Mouse (Mus musculus): ENCODE results near the gene Slc35e2. TPM values are rescaled to one million over a fixed set of nuclear protein-coding genes. Genes with fewer than 3 reads are reported as not detected.
A peak's percentile ranks its signal among the peaks of the same experiment; 100 is the strongest.

Slc35e2 gene
- polyA plus RNA-seq, 1 experiment from 2014 or later = 16.4 TPM

GRCm38 (mm10) chr4:155598536-155598935 is 2.7 kb upstream of the Slc35e2 start:
- Histone ChIP-seq H3K4me2 (ENCODE audit: low read depth, severe bottlenecking) (no peak overlapping the region), H3K9me3 (ENCODE audit: control insufficient read depth, low read length) (no peaks in the 10 kb centered on the region), H3K27ac (replicated peaks; ENCODE audit: low read depth, low read length) (no peak overlapping the region), H3K4me3 (ENCODE audit: low read depth, low read length) (no peak overlapping the region), H3K4me1 (ENCODE audit: control insufficient read depth, insufficient read depth, low read length) (peaks cover 7% of the 10 kb centered on the region), H3K27me3 (ENCODE audit: control insufficient read depth, insufficient read depth, low read length) (no peaks in the 10 kb centered on the region), H3K9ac (ENCODE audit: low read length) (no peak overlapping the region), H3K36me3 (ENCODE audit: control insufficient read depth, insufficient read depth, low read length) (no peaks in the 10 kb centered on the region)
- DNase-seq (ENCODE audit: low spot score) (no peak), ATAC-seq (ENCODE audit: insufficient number of reproducible peaks, low FRiP score, low TSS enrichment, low read depth) (no peak)
- 27% methylated on average over 13 of the region's 20 CpGs for WGBS

GRCm38 (mm10) chr4:155599901-155600825 is 1.1 kb upstream of the Slc35e2 start:
- Histone ChIP-seq H3K27ac (replicated peaks; ENCODE audit: low read depth, low read length) (peak overlapping the region; percentile 99; the same call in 1 of the 2 replicates), H3K4me1 (ENCODE audit: control insufficient read depth, insufficient read depth, low read length) (peaks cover 7% of the 10 kb centered on the region), H3K9me3 (ENCODE audit: control insufficient read depth, low read length) (no peaks in the 10 kb centered on the region), H3K9ac (ENCODE audit: low read length) (peak overlapping the region; percentile 61; the same call in 1 of the 2 replicates), H3K36me3 (ENCODE audit: control insufficient read depth, insufficient read depth, low read length) (no peaks in the 10 kb centered on the region), H3K4me3 (ENCODE audit: low read depth, low read length) (peak overlapping the region; percentile 92), H3K27me3 (ENCODE audit: control insufficient read depth, insufficient read depth, low read length) (no peaks in the 10 kb centered on the region), H3K4me2 (ENCODE audit: low read depth, severe bottlenecking) (peak overlapping the region; percentile 93; the same call in 1 of the 2 replicates)
- DNase-seq (ENCODE audit: low spot score) (no peak), ATAC-seq (ENCODE audit: insufficient number of reproducible peaks, low FRiP score, low TSS enrichment, low read depth) (no peak)
- 91% methylated on average over 10 of the region's 11 CpGs for WGBS

DNA sequence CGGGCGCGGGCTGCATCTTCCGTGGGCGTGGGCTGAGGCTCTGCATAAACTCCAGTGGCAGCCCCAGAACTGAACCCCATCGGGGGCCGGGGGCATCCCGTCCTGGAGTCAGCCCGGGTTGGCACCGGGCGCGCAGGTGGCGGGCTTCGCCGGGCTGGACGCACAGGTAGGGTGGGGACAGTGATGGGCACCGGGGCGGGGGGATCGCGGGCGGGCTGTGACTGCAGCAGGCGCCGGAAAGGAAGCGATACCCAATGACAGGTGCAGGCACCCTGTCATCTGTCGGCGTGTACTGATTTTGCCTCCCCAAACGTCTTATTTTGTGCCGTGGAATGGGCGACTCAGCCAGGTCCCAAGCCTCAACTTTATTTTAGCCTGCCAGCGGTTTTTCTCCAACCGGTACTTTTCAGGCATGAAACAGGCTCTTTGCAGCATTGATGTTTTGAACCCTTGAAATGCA is 811 bp downstream of the Slc35e2 start:
- Histone ChIP-seq H3K9ac (ENCODE audit: low read length) (peak overlapping the region; percentile 95), H3K9me3 (ENCODE audit: control insufficient read depth, low read length) (no peaks in the 10 kb centered on the region), H3K36me3 (ENCODE audit: control insufficient read depth, insufficient read depth, low read length) (no peaks in the 10 kb centered on the region), H3K4me2 (ENCODE audit: low read depth, severe bottlenecking) (peak overlapping the region; percentile 93), H3K4me1 (ENCODE audit: control insufficient read depth, insufficient read depth, low read length) (peaks cover 7% of the 10 kb centered on the region), H3K27me3 (ENCODE audit: control insufficient read depth, insufficient read depth, low read length) (no peaks in the 10 kb centered on the region), H3K4me3 (ENCODE audit: low read depth, low read length) (peak overlapping the region; percentile 92), H3K27ac (replicated peaks; ENCODE audit: low read depth, low read length) (peak overlapping the region; percentile 99)
- WGBS = 1% methylated on average over 30 of the region's 31 CpGs
- ATAC-seq (ENCODE audit: insufficient number of reproducible peaks, low FRiP score, low TSS enrichment, low read depth) (peak; percentile 41), DNase-seq (ENCODE audit: low spot score) (no peak)

DNA sequence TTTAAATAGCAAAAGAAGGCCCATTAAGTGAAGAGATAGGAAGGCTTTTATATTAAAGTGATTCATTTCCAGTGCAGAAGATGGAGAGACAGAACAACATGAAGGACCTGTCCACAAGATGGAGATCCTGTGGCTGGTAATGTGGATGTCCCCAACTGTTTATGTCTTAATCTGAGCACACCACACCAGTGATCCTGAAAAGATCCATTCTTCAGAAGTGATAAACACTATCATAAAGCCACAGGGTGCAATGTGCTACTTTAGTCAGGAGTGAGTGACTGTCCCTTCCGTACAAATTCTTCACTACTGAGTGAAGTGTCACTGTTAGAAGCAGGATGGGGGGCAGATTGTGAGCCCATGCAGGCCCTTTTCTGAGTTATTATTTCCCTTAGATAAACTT is 1.5 kb downstream of the Slc35e2 start:
- H3K27me3 ChIP-seq (ENCODE audit: control insufficient read depth, insufficient read depth, low read length) = no peaks in the 10 kb centered on the region
- peak overlapping the region; percentile 92 for H3K4me3 ChIP-seq (ENCODE audit: low read depth, low read length)
- ATAC-seq (ENCODE audit: insufficient number of reproducible peaks, low FRiP score, low TSS enrichment, low read depth) (no peak), DNase-seq (ENCODE audit: low spot score) (no peak)
- H3K4me1 ChIP-seq (ENCODE audit: control insufficient read depth, insufficient read depth, low read length) = peaks cover 7% of the 10 kb centered on the region
- H3K36me3 ChIP-seq (ENCODE audit: control insufficient read depth, insufficient read depth, low read length) = no peaks in the 10 kb centered on the region
- 97% methylated on average over 1 of the region's 1 CpGs for WGBS
- no peak overlapping the region for H3K27ac ChIP-seq (replicated peaks; ENCODE audit: low read depth, low read length)
- 0 out of 2 replicates have a peak overlapping the region, but pooled peaks have one; percentile 93 for H3K4me2 ChIP-seq (ENCODE audit: low read depth, severe bottlenecking)
- H3K9ac ChIP-seq (ENCODE audit: low read length) = no peak overlapping the region
- H3K9me3 ChIP-seq (ENCODE audit: control insufficient read depth, low read length) = no peaks in the 10 kb centered on the region

- H3K4me2 ChIP-seq (ENCODE audit: low read depth, severe bottlenecking) = no peak overlapping the region
These were observed 2.6 kb downstream of the Slc35e2 start for GRCm38 (mm10) chr4:155603801-155604200.

DNA sequence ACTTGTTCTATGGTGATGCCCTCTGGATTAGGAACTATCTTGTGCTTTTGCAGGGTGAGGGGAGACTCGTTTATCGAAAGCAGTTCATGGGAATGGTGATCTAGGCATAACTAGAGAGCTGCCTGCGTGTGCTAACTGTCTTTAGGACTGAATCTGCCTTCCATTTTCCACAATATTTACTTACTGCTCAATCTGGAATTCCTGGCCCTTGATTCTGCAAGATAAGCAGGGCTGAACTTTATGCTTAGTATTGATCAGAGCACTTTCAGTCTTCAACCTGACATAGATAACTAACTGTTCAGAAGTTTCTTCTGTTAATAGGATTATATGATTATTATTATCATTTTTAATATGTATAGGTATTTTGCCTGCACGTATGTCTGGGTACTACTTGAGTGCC is 3.9 kb downstream of the Slc35e2 start:
- Histone ChIP-seq H3K4me1 (ENCODE audit: control insufficient read depth, insufficient read depth, low read length) (peaks cover 7% of the 10 kb centered on the region), H3K4me2 (ENCODE audit: low read depth, severe bottlenecking) (no peak overlapping the region), H3K36me3 (ENCODE audit: control insufficient read depth, insufficient read depth, low read length) (peaks cover 2% of the 10 kb centered on the region; the same call in 1 of the 2 replicates), H3K9ac (ENCODE audit: low read length) (no peak overlapping the region), H3K27me3 (ENCODE audit: control insufficient read depth, insufficient read depth, low read length) (no peaks in the 10 kb centered on the region), H3K4me3 (ENCODE audit: low read depth, low read length) (no peak overlapping the region), H3K27ac (replicated peaks; ENCODE audit: low read depth, low read length) (no peak overlapping the region), H3K9me3 (ENCODE audit: control insufficient read depth, low read length) (no peaks in the 10 kb centered on the region)
- no peak for ATAC-seq (ENCODE audit: insufficient number of reproducible peaks, low FRiP score, low TSS enrichment, low read depth)
- WGBS = 89% methylated on average over 4 of the region's 4 CpGs
- DNase-seq (ENCODE audit: low spot score) = no peak

More at GRCm38 (mm10) chr4:155603801-155604200, 2.6 kb downstream of the Slc35e2 start:
- H3K36me3 ChIP-seq (ENCODE audit: control insufficient read depth, insufficient read depth, low read length) = no peaks in the 10 kb centered on the region
- no peak for ATAC-seq (ENCODE audit: insufficient number of reproducible peaks, low FRiP score, low TSS enrichment, low read depth)
- H3K4me3 ChIP-seq (ENCODE audit: low read depth, low read length) = no peak overlapping the region
- 93% methylated on average over 6 of the region's 6 CpGs for WGBS
- no peaks in the 10 kb centered on the region for H3K9me3 ChIP-seq (ENCODE audit: control insufficient read depth, low read length)
- H3K4me1 ChIP-seq (ENCODE audit: control insufficient read depth, insufficient read depth, low read length) = peaks cover 7% of the 10 kb centered on the region
- no peaks in the 10 kb centered on the region for H3K27me3 ChIP-seq (ENCODE audit: control insufficient read depth, insufficient read depth, low read length)
- H3K27ac ChIP-seq (replicated peaks; ENCODE audit: low read depth, low read length) = no peak overlapping the region
- no peak for DNase-seq (ENCODE audit: low spot score)
- no peak overlapping the region for H3K9ac ChIP-seq (ENCODE audit: low read length)

DNA sequence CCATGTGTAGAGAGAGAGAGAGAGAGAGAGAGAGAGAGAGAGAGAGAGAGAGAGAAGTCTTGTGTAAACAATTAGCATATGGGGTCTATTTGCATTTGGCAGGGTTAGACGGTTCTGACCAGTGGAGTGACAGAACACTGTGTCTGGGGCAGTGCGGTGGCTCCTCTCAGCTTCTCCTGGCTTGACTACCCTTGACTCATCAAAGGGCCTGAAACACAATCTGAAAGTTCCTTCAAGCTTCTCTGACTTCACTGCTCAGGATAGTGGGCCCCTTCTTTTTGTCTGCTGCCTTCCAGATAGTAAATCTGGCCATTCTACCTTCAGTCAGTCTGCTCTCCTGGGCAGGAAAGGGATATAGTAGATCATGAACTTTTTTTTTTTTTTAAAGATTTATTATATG is 5.6 kb downstream of the Slc35e2 start:
- no peaks in the 10 kb centered on the region for H3K9me3 ChIP-seq (ENCODE audit: control insufficient read depth, low read length)
- ATAC-seq (ENCODE audit: insufficient number of reproducible peaks, low FRiP score, low TSS enrichment, low read depth) (no peak), DNase-seq (ENCODE audit: low spot score) (no peak)
- 86% methylated on average over 2 of the region's 2 CpGs for WGBS
- peaks cover 7% of the 10 kb centered on the region for H3K4me1 ChIP-seq (ENCODE audit: control insufficient read depth, insufficient read depth, low read length)
- peaks cover 2% of the 10 kb centered on the region; the same call in 1 of the 2 replicates for H3K36me3 ChIP-seq (ENCODE audit: control insufficient read depth, insufficient read depth, low read length)
- H3K9ac ChIP-seq (ENCODE audit: low read length) = no peak overlapping the region
- no peak overlapping the region for H3K4me3 ChIP-seq (ENCODE audit: low read depth, low read length)
- H3K27ac ChIP-seq (replicated peaks; ENCODE audit: low read depth, low read length) = no peak overlapping the region
- no peaks in the 10 kb centered on the region for H3K27me3 ChIP-seq (ENCODE audit: control insufficient read depth, insufficient read depth, low read length)
- no peak overlapping the region for H3K4me2 ChIP-seq (ENCODE audit: low read depth, severe bottlenecking)

DNA sequence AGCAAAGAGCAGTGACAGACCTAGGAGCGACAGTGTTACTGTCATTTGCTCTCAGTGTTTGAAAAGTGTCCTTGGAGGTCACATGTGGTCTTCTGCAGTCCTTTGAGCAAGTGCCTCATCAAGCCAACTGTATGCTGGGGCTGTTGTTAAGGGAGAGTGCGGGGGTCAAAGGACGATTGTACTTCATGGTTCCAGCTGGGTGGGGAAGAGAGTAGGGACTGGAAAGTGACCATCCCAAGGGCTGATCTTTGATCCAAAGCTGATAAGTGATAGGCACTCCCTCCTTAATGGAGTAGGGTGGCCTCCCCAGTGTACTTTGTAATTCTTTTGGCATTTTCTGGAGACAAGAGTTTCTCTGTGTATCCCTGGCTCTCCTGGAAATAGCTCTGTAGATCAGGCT is 10.6 kb downstream of the Slc35e2 start:
- H3K27me3 ChIP-seq (ENCODE audit: control insufficient read depth, insufficient read depth, low read length) = no peaks in the 10 kb centered on the region
- H3K9me3 ChIP-seq (ENCODE audit: control insufficient read depth, low read length) = no peaks in the 10 kb centered on the region
- no peak overlapping the region for H3K9ac ChIP-seq (ENCODE audit: low read length)
- H3K4me2 ChIP-seq (ENCODE audit: low read depth, severe bottlenecking) = no peak overlapping the region
- no peak overlapping the region for H3K27ac ChIP-seq (replicated peaks; ENCODE audit: low read depth, low read length)
- H3K4me1 ChIP-seq (ENCODE audit: control insufficient read depth, insufficient read depth, low read length) = no peaks in the 10 kb centered on the region
- ATAC-seq (ENCODE audit: insufficient number of reproducible peaks, low FRiP score, low TSS enrichment, low read depth) (no peak), DNase-seq (ENCODE audit: low spot score) (no peak)
- peaks cover 14% of the 10 kb centered on the region for H3K36me3 ChIP-seq (ENCODE audit: control insufficient read depth, insufficient read depth, low read length)
- WGBS = 92% methylated on average over 3 of the region's 3 CpGs
- no peak overlapping the region for H3K4me3 ChIP-seq (ENCODE audit: low read depth, low read length)
